Mouse (Mus musculus): ENCODE measurements around the gene Mmp27. TPM values are rescaled to one million over a fixed set of nuclear protein-coding genes. Genes with fewer than 3 reads are reported as not detected.

The Mmp27 gene
- polyA plus RNA-seq, 1 experiment from 2014 or later = not detected

- WGBS = 48% methylated on average over 3 of the region's 3 CpGs
- no peak for ATAC-seq (replicated peaks; ENCODE audit: insufficient number of reproducible peaks, low FRiP score, low TSS enrichment, low read depth)
Observed at GRCm38 (mm10) chr9:7554382-7554781, 16.8 kb upstream of the Mmp27 start.

GRCm38 (mm10) chr9:7558221-7559017 is 12.8 kb upstream of the Mmp27 start, which contains the start of gene Mmp8:
Gene Mmp8, plus strand, starts transcription at chr9:7558456.
- no peaks in the 10 kb centered on the region for H3K9me3 ChIP-seq (replicated peaks; ENCODE audit: control insufficient read depth, low read length)
- H3K4me3 ChIP-seq (ENCODE audit: low read depth, low read length) = no peak within 1 kb of the TSS
- no peaks in the 10 kb centered on the region for H3K36me3 ChIP-seq (replicated peaks; ENCODE audit: control insufficient read depth, insufficient read depth, low read depth, low read length)
- no peaks in the 10 kb centered on the region for H3K27me3 ChIP-seq (ENCODE audit: control insufficient read depth, insufficient read depth, low read length)
- H3K4me2 ChIP-seq (ENCODE audit: low read depth, low read length) = no peak within 1 kb of the TSS
- H3K27ac ChIP-seq (replicated peaks; ENCODE audit: low read depth, low read length) = no peak within 1 kb of the TSS
- no peak within 1 kb of the TSS for H3K9ac ChIP-seq (replicated peaks; ENCODE audit: low read length)
- no peak for ATAC-seq (replicated peaks; ENCODE audit: insufficient number of reproducible peaks, low FRiP score, low TSS enrichment, low read depth)
- DNase-seq (ENCODE audit: low spot score) = no peak
- 85% methylated on average over 8 of the region's 8 CpGs for WGBS
- no peaks in the 10 kb centered on the region for H3K4me1 ChIP-seq (ENCODE audit: control insufficient read depth, insufficient read depth, low read length)

More at GRCm38 (mm10) chr9:7554382-7554781, 16.8 kb upstream of the Mmp27 start:
- no peaks in the 10 kb centered on the region for H3K27me3 ChIP-seq (ENCODE audit: control insufficient read depth, insufficient read depth, low read length)
- H3K9me3 ChIP-seq (replicated peaks; ENCODE audit: control insufficient read depth, low read length) = no peaks in the 10 kb centered on the region
- H3K4me1 ChIP-seq (ENCODE audit: control insufficient read depth, insufficient read depth, low read length) = no peaks in the 10 kb centered on the region
- no peak overlapping the region for H3K4me3 ChIP-seq (ENCODE audit: low read depth, low read length)
- H3K36me3 ChIP-seq (replicated peaks; ENCODE audit: control insufficient read depth, insufficient read depth, low read depth, low read length) = no peaks in the 10 kb centered on the region
- DNase-seq (ENCODE audit: low spot score) = peak; percentile 12
- no peak overlapping the region for H3K9ac ChIP-seq (replicated peaks; ENCODE audit: low read length)
- H3K4me2 ChIP-seq (ENCODE audit: low read depth, low read length) = no peak overlapping the region
- H3K27ac ChIP-seq (replicated peaks; ENCODE audit: low read depth, low read length) = no peak overlapping the region

GRCm38 (mm10) chr9:7560026-7560425 is 11.2 kb upstream of the Mmp27 start:
- Histone ChIP-seq H3K27ac (replicated peaks; ENCODE audit: low read depth, low read length) (no peak overlapping the region), H3K9me3 (replicated peaks; ENCODE audit: control insufficient read depth, low read length) (no peaks in the 10 kb centered on the region), H3K4me1 (ENCODE audit: control insufficient read depth, insufficient read depth, low read length) (no peaks in the 10 kb centered on the region), H3K4me2 (ENCODE audit: low read depth, low read length) (no peak overlapping the region), H3K4me3 (ENCODE audit: low read depth, low read length) (no peak overlapping the region), H3K36me3 (replicated peaks; ENCODE audit: control insufficient read depth, insufficient read depth, low read depth, low read length) (no peaks in the 10 kb centered on the region), H3K9ac (replicated peaks; ENCODE audit: low read length) (no peak overlapping the region), H3K27me3 (ENCODE audit: control insufficient read depth, insufficient read depth, low read length) (no peaks in the 10 kb centered on the region)
- DNase-seq (ENCODE audit: low spot score) = no peak
- ATAC-seq (replicated peaks; ENCODE audit: insufficient number of reproducible peaks, low FRiP score, low TSS enrichment, low read depth) = no peak
- WGBS = 67% methylated on average over 4 of the region's 4 CpGs

GRCm38 (mm10) chr9:7567376-7567775 is 3.8 kb upstream of the Mmp27 start:
- H3K4me1 ChIP-seq (ENCODE audit: control insufficient read depth, insufficient read depth, low read length) = no peaks in the 10 kb centered on the region
- H3K4me3 ChIP-seq (ENCODE audit: low read depth, low read length) = no peak overlapping the region
- H3K27ac ChIP-seq (replicated peaks; ENCODE audit: low read depth, low read length) = no peak overlapping the region
- H3K9ac ChIP-seq (replicated peaks; ENCODE audit: low read length) = no peak overlapping the region
- no peaks in the 10 kb centered on the region for H3K27me3 ChIP-seq (ENCODE audit: control insufficient read depth, insufficient read depth, low read length)
- H3K9me3 ChIP-seq (replicated peaks; ENCODE audit: control insufficient read depth, low read length) = no peaks in the 10 kb centered on the region
- WGBS = 75% methylated on average over 7 of the region's 7 CpGs
- no peaks in the 10 kb centered on the region for H3K36me3 ChIP-seq (replicated peaks; ENCODE audit: control insufficient read depth, insufficient read depth, low read depth, low read length)
- ATAC-seq (replicated peaks; ENCODE audit: insufficient number of reproducible peaks, low FRiP score, low TSS enrichment, low read depth) = no peak
- no peak overlapping the region for H3K4me2 ChIP-seq (ENCODE audit: low read depth, low read length)
- DNase-seq (ENCODE audit: low spot score) = no peak

- no peak for ATAC-seq (replicated peaks; ENCODE audit: insufficient number of reproducible peaks, low FRiP score, low TSS enrichment, low read depth)
- Histone ChIP-seq H3K9me3 (replicated peaks; ENCODE audit: control insufficient read depth, low read length) (no peaks in the 10 kb centered on the region), H3K9ac (replicated peaks; ENCODE audit: low read length) (no peak overlapping the region), H3K4me2 (ENCODE audit: low read depth, low read length) (no peak overlapping the region), H3K27ac (replicated peaks; ENCODE audit: low read depth, low read length) (no peak overlapping the region), H3K4me1 (ENCODE audit: control insufficient read depth, insufficient read depth, low read length) (no peaks in the 10 kb centered on the region), H3K4me3 (ENCODE audit: low read depth, low read length) (no peak overlapping the region), H3K36me3 (replicated peaks; ENCODE audit: control insufficient read depth, insufficient read depth, low read depth, low read length) (no peaks in the 10 kb centered on the region), H3K27me3 (ENCODE audit: control insufficient read depth, insufficient read depth, low read length) (no peaks in the 10 kb centered on the region)
- WGBS = 73% methylated on average over 2 of the region's 2 CpGs
- DNase-seq (ENCODE audit: low spot score) = no peak
Observed at GRCm38 (mm10) chr9:7567923-7568322, 3.3 kb upstream of the Mmp27 start.

- no peaks in the 10 kb centered on the region for H3K36me3 ChIP-seq (replicated peaks; ENCODE audit: control insufficient read depth, insufficient read depth, low read depth, low read length)
- no peaks in the 10 kb centered on the region for H3K4me1 ChIP-seq (ENCODE audit: control insufficient read depth, insufficient read depth, low read length)
- no peak overlapping the region for H3K9ac ChIP-seq (replicated peaks; ENCODE audit: low read length)
- H3K27me3 ChIP-seq (ENCODE audit: control insufficient read depth, insufficient read depth, low read length) = no peaks in the 10 kb centered on the region
- no peak overlapping the region for H3K4me3 ChIP-seq (ENCODE audit: low read depth, low read length)
- no peaks in the 10 kb centered on the region for H3K9me3 ChIP-seq (replicated peaks; ENCODE audit: control insufficient read depth, low read length)
- no peak overlapping the region for H3K27ac ChIP-seq (replicated peaks; ENCODE audit: low read depth, low read length)
- WGBS = 85% methylated on average over 1 of the region's 1 CpGs
- no peak for ATAC-seq (replicated peaks; ENCODE audit: insufficient number of reproducible peaks, low FRiP score, low TSS enrichment, low read depth)
- H3K4me2 ChIP-seq (ENCODE audit: low read depth, low read length) = no peak overlapping the region
- no peak for DNase-seq (ENCODE audit: low spot score)
Observed at GRCm38 (mm10) chr9:7570485-7570884, 711 bp upstream of the Mmp27 start.

GRCm38 (mm10) chr9:7572188-7572587 is 992 bp downstream of the Mmp27 start:
- 87% methylated on average over 7 of the region's 7 CpGs for WGBS
- DNase-seq (ENCODE audit: low spot score) = no peak

GRCm38 (mm10) chr9:7572663-7573308 is 1.6 kb downstream of the Mmp27 start:
- Histone ChIP-seq H3K27me3 (ENCODE audit: control insufficient read depth, insufficient read depth, low read length) (no peaks in the 10 kb centered on the region), H3K9me3 (replicated peaks; ENCODE audit: control insufficient read depth, low read length) (no peaks in the 10 kb centered on the region), H3K4me1 (ENCODE audit: control insufficient read depth, insufficient read depth, low read length) (no peaks in the 10 kb centered on the region), H3K4me2 (ENCODE audit: low read depth, low read length) (no peak overlapping the region), H3K36me3 (replicated peaks; ENCODE audit: control insufficient read depth, insufficient read depth, low read depth, low read length) (no peaks in the 10 kb centered on the region), H3K4me3 (ENCODE audit: low read depth, low read length) (no peak overlapping the region), H3K9ac (replicated peaks; ENCODE audit: low read length) (no peak overlapping the region), H3K27ac (replicated peaks; ENCODE audit: low read depth, low read length) (no peak overlapping the region)
- no peak for ATAC-seq (replicated peaks; ENCODE audit: insufficient number of reproducible peaks, low FRiP score, low TSS enrichment, low read depth)
- 92% methylated on average over 2 of the region's 2 CpGs for WGBS
- DNase-seq (ENCODE audit: low spot score) = no peak

More at GRCm38 (mm10) chr9:7572188-7572587, 992 bp downstream of the Mmp27 start:
- Histone ChIP-seq H3K9ac (replicated peaks; ENCODE audit: low read length) (no peak overlapping the region), H3K9me3 (replicated peaks; ENCODE audit: control insufficient read depth, low read length) (no peaks in the 10 kb centered on the region), H3K4me2 (ENCODE audit: low read depth, low read length) (no peak overlapping the region), H3K36me3 (replicated peaks; ENCODE audit: control insufficient read depth, insufficient read depth, low read depth, low read length) (no peaks in the 10 kb centered on the region), H3K27me3 (ENCODE audit: control insufficient read depth, insufficient read depth, low read length) (no peaks in the 10 kb centered on the region), H3K4me1 (ENCODE audit: control insufficient read depth, insufficient read depth, low read length) (no peaks in the 10 kb centered on the region), H3K27ac (replicated peaks; ENCODE audit: low read depth, low read length) (no peak overlapping the region), H3K4me3 (ENCODE audit: low read depth, low read length) (no peak overlapping the region)
- ATAC-seq (replicated peaks; ENCODE audit: insufficient number of reproducible peaks, low FRiP score, low TSS enrichment, low read depth) = no peak
